Mouse (Mus musculus) thymus, postnatal 0 days (tissue): ENCODE results near the gene Baz2a. TPM values are rescaled to one million over a fixed set of nuclear protein-coding genes. Genes with fewer than 3 reads are reported as not detected.
A peak's percentile ranks its signal among the peaks of the same experiment; 100 is the strongest.
"Not testable (repeated sequence)": the region's sequence is repeated elsewhere in the genome, so short reads cannot be mapped to it uniquely, and the experiment has no call there.

Experiments
- DNase-seq: peaks from one replicate; pipeline ENCODE4 v3.0.0-alpha.2; 2015; ENCODE audit warnings: low spot score
- polyA plus RNA-seq: library from polyadenylated mRNA; unstranded; fragments of >200 nt; fragmentation: Nextera tagmentation; extraction: Ambion mirVana; gene quantifications from 2 replicates; pipeline ENCODE4 v1.2.1, GENCODE M21; 2015

The Baz2a gene
- polyA plus RNA-seq = 21.5 and 27.5 TPM in 2 replicates

DNA sequence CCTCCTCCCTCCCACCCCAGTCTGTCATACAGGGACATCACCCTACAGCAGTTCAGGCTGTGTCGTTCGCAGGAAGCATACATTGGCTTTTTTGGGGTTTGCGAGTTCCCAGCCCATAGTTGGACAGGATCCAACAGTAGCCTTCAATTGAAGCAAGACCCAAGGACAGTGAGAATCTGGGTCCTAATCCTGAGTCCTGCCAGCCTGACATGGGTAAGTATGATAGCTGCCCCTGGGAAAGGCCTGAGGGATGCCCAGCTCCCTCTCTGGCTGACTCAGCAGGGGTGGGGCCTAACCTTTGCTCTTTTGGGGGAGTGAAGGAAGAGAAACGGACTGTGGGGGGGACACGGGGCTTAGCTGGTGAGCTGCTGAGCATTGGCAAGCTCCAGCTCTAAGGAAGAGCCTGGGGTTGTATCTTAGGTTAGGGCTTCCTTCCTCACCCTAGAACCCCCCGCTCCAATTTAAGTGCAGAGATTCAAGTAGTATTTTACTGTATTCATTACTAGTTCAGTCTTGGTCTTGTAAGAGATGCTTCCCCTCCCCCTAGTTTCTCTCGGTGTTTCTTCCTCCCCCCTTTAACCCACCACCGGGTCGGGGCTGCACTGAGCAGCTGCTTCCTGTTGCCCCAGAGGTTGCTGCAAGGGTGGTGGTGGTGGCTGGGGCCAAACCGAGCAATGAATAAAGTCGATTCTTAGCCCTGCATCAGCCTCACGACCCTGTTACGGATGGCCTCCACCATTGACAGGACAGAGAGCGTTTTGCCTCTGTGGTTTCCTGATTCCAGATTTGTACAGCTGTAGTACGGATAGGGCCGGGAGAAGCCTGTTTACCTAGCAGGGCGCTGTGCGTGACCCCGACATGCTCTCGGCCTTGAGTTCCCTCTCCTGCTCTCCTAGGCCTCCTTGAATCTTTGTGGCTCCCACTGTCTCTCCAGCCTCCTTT lies at the start of gene Baz2a:
TSS of gene Baz2a (plus strand) at position 14 of the 942 bp plus-strand sequence.
- peak; percentile 88 for DNase-seq

DNA sequence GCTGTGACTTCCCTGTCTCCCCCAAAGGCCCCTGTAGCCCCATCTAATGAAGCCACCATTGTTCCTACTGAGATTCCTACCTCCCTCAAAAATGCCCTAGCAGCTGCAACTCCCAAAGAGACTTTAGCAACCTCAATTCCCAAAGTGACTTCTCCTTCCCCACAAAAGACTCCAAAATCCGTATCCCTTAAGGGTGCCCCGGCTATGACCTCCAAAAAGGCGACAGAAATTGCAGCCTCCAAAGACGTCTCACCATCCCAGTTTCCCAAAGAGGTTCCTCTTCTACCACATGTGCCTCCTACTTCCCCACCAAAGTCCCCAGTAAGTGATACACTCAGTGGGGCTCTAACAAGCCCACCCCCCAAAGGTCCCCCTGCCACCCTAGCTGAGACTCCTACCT lies 49.7 kb upstream of the Baz2a start:
- no peak for DNase-seq

- no peak for DNase-seq
Observed at GRCm38 (mm10) chr10:128042466-128042865, 48.9 kb upstream of the Baz2a start.

DNA sequence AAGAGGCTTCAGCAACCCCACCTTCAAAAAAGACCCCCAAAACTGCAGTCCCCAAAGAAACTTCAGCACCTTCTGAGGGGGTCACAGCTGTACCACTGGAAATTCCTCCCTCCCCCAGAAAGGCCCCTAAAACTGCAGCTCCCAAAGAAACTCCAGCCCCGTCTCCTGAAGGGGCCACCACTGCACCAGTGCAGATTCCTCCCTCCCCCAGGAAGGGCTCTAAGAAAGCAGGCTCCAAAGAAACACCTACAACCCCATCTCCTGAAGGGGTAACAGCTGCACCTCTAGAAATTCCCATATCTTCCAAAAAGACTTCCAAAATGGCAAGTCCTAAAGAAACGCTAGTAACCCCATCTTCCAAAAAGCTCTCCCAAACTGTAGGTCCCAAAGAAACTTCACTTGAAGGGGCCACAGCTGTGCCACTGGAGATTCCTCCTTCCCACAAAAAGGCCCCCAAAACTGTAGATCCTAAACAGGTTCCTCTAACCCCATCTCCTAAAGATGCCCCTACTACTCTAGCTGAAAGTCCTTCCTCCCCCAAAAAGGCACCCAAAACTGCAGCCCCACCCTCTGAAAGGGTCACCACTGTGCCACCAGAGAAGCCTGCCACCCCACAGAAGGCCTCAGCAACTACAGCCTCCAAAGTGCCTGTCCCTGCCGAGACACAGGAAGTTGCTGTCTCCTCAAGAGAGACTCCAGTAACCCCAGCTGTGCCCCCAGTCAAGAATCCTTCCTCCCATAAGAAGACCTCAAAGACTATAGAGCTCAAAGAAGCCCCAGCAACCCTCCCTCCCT lies 48.1 kb upstream of the Baz2a start:
- DNase-seq = peak; percentile 65

- no peak for DNase-seq
Observed at GRCm38 (mm10) chr10:128048157-128048556, 43.2 kb upstream of the Baz2a start.

DNA sequence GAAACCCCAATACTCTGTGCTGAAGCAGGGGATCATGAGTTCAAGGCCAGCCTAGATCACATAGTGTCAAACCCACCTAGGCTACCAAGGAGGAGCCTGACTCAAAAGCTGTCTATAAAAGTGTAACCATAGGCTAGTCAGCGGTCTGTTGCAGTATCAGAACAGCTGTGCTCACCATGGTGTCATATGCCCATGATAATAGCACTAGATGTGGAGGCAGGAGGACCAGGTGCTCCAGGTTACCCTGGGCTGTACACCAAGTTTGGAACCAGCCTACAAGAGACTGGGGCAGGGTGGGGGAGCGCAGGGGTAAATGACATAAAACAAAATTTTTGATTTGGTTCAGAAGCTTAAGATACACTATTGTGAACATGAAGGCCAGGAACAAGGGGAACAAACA lies 41.6 kb upstream of the Baz2a start:
- no peak for DNase-seq

- no peak for DNase-seq
Observed at GRCm38 (mm10) chr10:128050355-128050754, 41.0 kb upstream of the Baz2a start.

GRCm38 (mm10) chr10:128051589-128051988 lies 39.8 kb upstream of the Baz2a start:
- no peak for DNase-seq

GRCm38 (mm10) chr10:128052136-128052535 lies 39.2 kb upstream of the Baz2a start:
- DNase-seq = not testable (repeated sequence)

- DNase-seq = no peak
Observed at GRCm38 (mm10) chr10:128053001-128053400, 38.4 kb upstream of the Baz2a start.

GRCm38 (mm10) chr10:128058184-128058583 lies 33.2 kb upstream of the Baz2a start:
- no peak for DNase-seq

- DNase-seq = peak; percentile 97
Observed at GRCm38 (mm10) chr10:128058601-128059151, 32.7 kb upstream of the Baz2a start, which contains the start of gene Ptges3. TSS of gene Ptges3 (plus strand) at chr10:128058954.

- DNase-seq = peak; percentile 80
Observed at GRCm38 (mm10) chr10:128059207-128059981, 32.0 kb upstream of the Baz2a start.

- DNase-seq = no peak
Observed at GRCm38 (mm10) chr10:128061109-128061508, 30.3 kb upstream of the Baz2a start.

- DNase-seq = no peak
Observed at GRCm38 (mm10) chr10:128062221-128062989, 29.0 kb upstream of the Baz2a start.

GRCm38 (mm10) chr10:128066072-128066471 lies 25.3 kb upstream of the Baz2a start:
- DNase-seq = no peak

GRCm38 (mm10) chr10:128069201-128069600 lies 22.2 kb upstream of the Baz2a start:
- DNase-seq = no peak

- DNase-seq = not testable (repeated sequence)
Observed at GRCm38 (mm10) chr10:128070432-128070831, 20.9 kb upstream of the Baz2a start.

- DNase-seq = not testable (repeated sequence)
Observed at GRCm38 (mm10) chr10:128078269-128078668, 13.1 kb upstream of the Baz2a start.

DNA sequence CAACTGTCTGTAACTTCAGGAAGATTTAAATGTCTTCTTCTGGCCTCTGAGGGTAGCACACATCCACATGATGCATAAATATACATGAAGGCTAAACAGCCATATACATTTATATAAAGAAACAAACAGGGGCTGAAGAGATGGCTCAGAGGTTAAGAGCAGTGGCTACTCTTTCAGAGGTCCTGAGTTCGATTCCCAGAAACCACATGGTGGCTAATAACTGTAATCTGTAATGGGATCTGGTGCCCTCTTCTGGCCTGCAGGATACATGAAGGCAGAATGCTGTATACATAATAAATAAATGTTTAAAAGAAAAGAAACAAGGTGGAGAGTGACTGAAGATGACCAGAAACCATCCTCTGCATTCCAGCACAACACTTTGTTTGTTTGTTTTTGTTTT lies 10.9 kb upstream of the Baz2a start:
- no peak for DNase-seq
